Mouse (Mus musculus) hindbrain, embryonic 14.5 days (tissue): ENCODE measurements around the gene Gm49342. TPM values are rescaled to one million over a fixed set of nuclear protein-coding genes. Genes with fewer than 3 reads are reported as not detected.
"Not testable (repeated sequence)": the region's sequence is repeated elsewhere in the genome, so short reads cannot be mapped to it uniquely, and the experiment has no call there.

Source experiments
- ATAC-seq: fragments of 200-750 bp; cut with Nextera tagmentation; 2 replicates; pipeline ENCODE4 v1.8.0; 2017; ENCODE audit warnings: moderate number of reproducible peaks, mild to moderate bottlenecking, moderate TSS enrichment, moderate library complexity; ENCODE audit not compliant: low FRiP score
- DNase-seq: peaks from one replicate; pipeline ENCODE4 v3.0.0-alpha.2; 2015; ENCODE audit warnings: low spot score
- H3K27ac ChIP-seq: fragments of 300-500 bp; sonication (generic); 2 replicates; pipeline ENCODE4 v1.5.1; 2014; ENCODE audit warnings: mild to moderate bottlenecking, moderate library complexity
- H3K27me3 ChIP-seq: fragments of 300-500 bp; sonication (generic); 2 replicates; pipeline ENCODE4 v1.6.1; 2014; ENCODE audit warnings: mild to moderate bottlenecking, low read length, mixed read lengths; ENCODE audit not compliant: control insufficient read depth, insufficient read depth
- H3K36me3 ChIP-seq: fragments of 300-500 bp; sonication (generic); replicated peaks from 2 replicates; pipeline ENCODE4 v1.6.1; 2014; ENCODE audit not compliant: control insufficient read depth, insufficient read depth
- H3K4me1 ChIP-seq: fragments of 300-500 bp; sonication (generic); replicated peaks from 2 replicates; pipeline ENCODE4 v1.6.1; 2014; ENCODE audit warnings: antibody characterized with exemption, low read length, mixed read lengths; ENCODE audit not compliant: control insufficient read depth, insufficient read depth
- H3K4me2 ChIP-seq: fragments of 300-500 bp; sonication (generic); replicated peaks from 2 replicates; pipeline ENCODE4 v1.6.1; 2014; ENCODE audit warnings: mild to moderate bottlenecking, moderate library complexity
- H3K4me3 ChIP-seq: fragments of 300-500 bp; sonication (generic); replicated peaks from 2 replicates; pipeline ENCODE4 v1.5.1; 2014; ENCODE audit warnings: mild to moderate bottlenecking, low read length
- H3K9ac ChIP-seq: fragments of 300-500 bp; sonication (generic); 2 replicates; pipeline ENCODE4 v1.6.1; 2014
- H3K9me3 ChIP-seq: fragments of 300-500 bp; sonication (generic); 2 replicates; pipeline ENCODE4 v1.6.1; 2016; ENCODE audit warnings: low read length; ENCODE audit not compliant: control insufficient read depth
- WGBS: fragments of 180-500 bp; shearing (Covaris S2); extraction: QIAGEN DNeasy Blood & Tissue Kit; methylation state at CpG from one replicate; pipeline ENCODE4 v1.1.7; 2014; 5-methylcytosine and 5-hydroxymethylcytosine counted together
- polyA plus RNA-seq: library from polyadenylated mRNA; unstranded; fragments of >200 nt; fragmentation: Nextera tagmentation; extraction: Ambion mirVana; gene quantifications from 2 replicates; pipeline ENCODE4 v1.2.1, GENCODE M21; 2014

Gm49342 gene
- polyA plus RNA-seq, 1 experiment from 2014 or later: not detected

- not testable (repeated sequence) for H3K9me3 ChIP-seq, H3K9ac ChIP-seq, H3K4me2 ChIP-seq, DNase-seq, H3K4me1 ChIP-seq, H3K27ac ChIP-seq, ATAC-seq, H3K36me3 ChIP-seq, H3K4me3 ChIP-seq, H3K27me3 ChIP-seq
- whole genome bisulfite sequencing: 93% methylated on average over 4 of the region's 5 CpGs
Observed at GRCm38 (mm10) chr14:50973054-50973453, 28.7 kb downstream of the Gm49342 start.

GRCm38 (mm10) chr14:50973700-50974099, 29.4 kb downstream of the Gm49342 start:
- ATAC-seq: no peak
- Histone ChIP-seq H3K36me3 (no peaks in the 10 kb centered on the region), H3K27me3 (no peaks in the 10 kb centered on the region), H3K27ac (no peak overlapping the region), H3K4me2 (no peak overlapping the region), H3K9ac (no peak overlapping the region), H3K4me3 (no peak overlapping the region), H3K4me1 (0 out of 2 replicates have a peak, but pooled peaks cover 5% of the 10 kb centered on the region), H3K9me3 (no peaks in the 10 kb centered on the region)
- no peak for DNase-seq
- WGBS: 57% methylated on average over 4 of the region's 4 CpGs

- ATAC-seq (no peak), DNase-seq (no peak)
- H3K9ac ChIP-seq: no peak overlapping the region
- no peak overlapping the region for H3K27ac ChIP-seq
- no peaks in the 10 kb centered on the region for H3K27me3 ChIP-seq
- no peaks in the 10 kb centered on the region for H3K9me3 ChIP-seq
- 61% methylated on average over 5 of the region's 5 CpGs for WGBS
- H3K4me3 ChIP-seq: no peak overlapping the region
- no peaks in the 10 kb centered on the region for H3K36me3 ChIP-seq
- no peaks in the 10 kb centered on the region for H3K4me1 ChIP-seq
- H3K4me2 ChIP-seq: no peak overlapping the region
Observed at GRCm38 (mm10) chr14:50975001-50975400, 30.7 kb downstream of the Gm49342 start.

- H3K27me3 ChIP-seq: no peaks in the 10 kb centered on the region
- no peak overlapping the region for H3K4me3 ChIP-seq
- H3K36me3 ChIP-seq: no peaks in the 10 kb centered on the region
- H3K4me1 ChIP-seq: no peaks in the 10 kb centered on the region
- no peak for DNase-seq
- no peak for ATAC-seq
- no peak overlapping the region for H3K4me2 ChIP-seq
- no peaks in the 10 kb centered on the region for H3K9me3 ChIP-seq
- H3K27ac ChIP-seq: no peak overlapping the region
- WGBS: 10% methylated on average over 9 of the region's 9 CpGs
- H3K9ac ChIP-seq: no peak overlapping the region
Observed at GRCm38 (mm10) chr14:50976674-50977073, 32.4 kb downstream of the Gm49342 start.

DNA sequence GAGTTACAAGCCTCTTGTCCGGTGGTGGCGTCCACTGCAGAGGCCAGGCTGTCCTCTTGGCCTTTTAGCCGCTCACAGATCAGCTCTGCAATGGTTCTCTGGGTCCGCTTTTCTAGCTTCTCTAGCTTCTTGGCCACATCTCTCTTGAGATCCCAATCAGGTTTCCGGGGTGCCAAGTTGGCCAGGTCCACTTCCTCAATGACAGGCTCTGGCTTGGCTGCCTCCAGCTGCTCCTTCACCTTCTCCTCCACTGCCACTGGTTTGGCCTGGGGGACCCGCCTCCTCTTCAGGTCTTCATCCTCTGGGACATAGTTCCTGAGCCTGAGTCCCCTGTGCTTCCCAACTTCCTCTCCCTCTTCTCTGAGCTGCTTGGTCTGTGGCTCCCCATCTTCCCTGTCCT, 34.1 kb downstream of the Gm49342 start:
- not testable (repeated sequence) for H3K4me1 ChIP-seq, H3K9me3 ChIP-seq, DNase-seq, ATAC-seq, H3K4me2 ChIP-seq, H3K9ac ChIP-seq, H3K27ac ChIP-seq, H3K4me3 ChIP-seq, H3K36me3 ChIP-seq, H3K27me3 ChIP-seq
- WGBS: 98% methylated on average over 6 of the region's 6 CpGs

DNA sequence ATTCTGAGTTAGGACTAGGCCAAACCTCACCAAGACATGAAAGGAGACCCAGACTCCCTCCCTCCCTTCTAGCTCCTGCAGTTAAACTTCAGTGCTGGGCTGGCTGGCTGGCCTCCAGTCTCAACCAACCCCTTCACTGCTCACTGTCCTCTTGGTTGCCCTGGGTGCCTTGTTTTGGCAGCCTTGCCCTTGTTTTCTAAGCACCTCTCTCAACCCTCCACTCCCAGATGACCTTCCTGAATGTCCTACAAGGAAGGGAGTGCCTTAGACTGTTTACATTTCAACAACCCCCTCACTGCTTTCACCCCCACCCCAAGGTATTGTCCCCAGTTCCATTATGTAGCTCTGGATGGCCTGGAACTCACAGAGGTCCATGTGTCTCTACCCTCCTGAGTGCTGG, 35.3 kb downstream of the Gm49342 start:
- ATAC-seq: no peak
- no peaks in the 10 kb centered on the region for H3K36me3 ChIP-seq
- H3K9me3 ChIP-seq: no peaks in the 10 kb centered on the region
- DNase-seq: no peak
- no peak overlapping the region for H3K27ac ChIP-seq
- H3K4me1 ChIP-seq: no peaks in the 10 kb centered on the region
- H3K27me3 ChIP-seq: no peaks in the 10 kb centered on the region
- no peak overlapping the region for H3K4me3 ChIP-seq
- no peak overlapping the region for H3K4me2 ChIP-seq
- no peak overlapping the region for H3K9ac ChIP-seq

DNA sequence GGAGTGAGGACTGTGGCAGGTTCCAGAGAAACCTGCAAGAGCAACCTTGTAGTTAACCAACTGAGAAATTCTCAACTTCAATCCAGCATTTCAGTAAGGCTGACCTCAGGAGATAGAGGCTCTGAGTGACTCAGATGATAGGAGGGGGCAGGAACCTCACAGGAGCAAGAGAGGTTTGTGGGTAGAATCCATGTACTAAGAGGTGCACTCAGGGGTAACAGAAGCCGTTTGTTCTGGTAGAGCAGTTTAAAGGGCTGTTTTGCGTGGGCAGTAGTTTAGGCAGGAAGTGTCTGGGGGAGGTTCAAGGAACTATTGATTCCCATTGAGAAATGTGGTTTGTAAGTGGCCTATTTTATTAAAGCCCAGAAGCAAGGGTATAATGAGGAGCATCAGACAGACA, 36.9 kb downstream of the Gm49342 start:
- WGBS: 39% methylated on average over 2 of the region's 2 CpGs
- Histone ChIP-seq H3K9ac (no peak overlapping the region), H3K9me3 (no peaks in the 10 kb centered on the region), H3K4me1 (no peaks in the 10 kb centered on the region), H3K4me2 (no peak overlapping the region), H3K27me3 (no peaks in the 10 kb centered on the region), H3K4me3 (no peak overlapping the region), H3K27ac (no peak overlapping the region), H3K36me3 (no peaks in the 10 kb centered on the region)
- no peak for DNase-seq
- ATAC-seq: no peak

DNA sequence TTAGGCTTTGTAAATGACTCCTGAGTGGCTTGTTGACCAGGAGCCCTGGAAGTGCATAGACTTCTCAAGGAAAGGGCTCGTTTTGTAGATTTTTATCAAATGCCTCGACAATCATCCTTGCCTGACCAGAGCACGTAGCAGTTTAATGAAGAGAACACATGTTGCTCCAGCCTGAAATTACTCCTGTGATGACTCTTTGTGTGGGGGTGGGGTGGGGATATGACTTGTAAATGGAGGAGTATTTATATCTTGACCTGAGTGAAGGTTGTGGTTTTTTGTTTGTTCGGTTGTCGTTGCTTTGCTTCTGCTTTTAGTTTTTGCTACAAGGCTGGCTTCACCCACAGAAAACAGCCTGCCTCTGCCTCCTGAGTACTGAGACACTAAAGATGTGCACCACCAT, 37.5 kb downstream of the Gm49342 start:
- H3K27me3 ChIP-seq: no peaks in the 10 kb centered on the region
- H3K4me3 ChIP-seq: no peak overlapping the region
- DNase-seq (no peak), ATAC-seq (no peak)
- no peak overlapping the region for H3K9ac ChIP-seq
- no peaks in the 10 kb centered on the region for H3K9me3 ChIP-seq
- H3K27ac ChIP-seq: no peak overlapping the region
- no peak overlapping the region for H3K4me2 ChIP-seq
- no peaks in the 10 kb centered on the region for H3K4me1 ChIP-seq
- no peaks in the 10 kb centered on the region for H3K36me3 ChIP-seq
- 91% methylated on average over 5 of the region's 5 CpGs for WGBS

DNA sequence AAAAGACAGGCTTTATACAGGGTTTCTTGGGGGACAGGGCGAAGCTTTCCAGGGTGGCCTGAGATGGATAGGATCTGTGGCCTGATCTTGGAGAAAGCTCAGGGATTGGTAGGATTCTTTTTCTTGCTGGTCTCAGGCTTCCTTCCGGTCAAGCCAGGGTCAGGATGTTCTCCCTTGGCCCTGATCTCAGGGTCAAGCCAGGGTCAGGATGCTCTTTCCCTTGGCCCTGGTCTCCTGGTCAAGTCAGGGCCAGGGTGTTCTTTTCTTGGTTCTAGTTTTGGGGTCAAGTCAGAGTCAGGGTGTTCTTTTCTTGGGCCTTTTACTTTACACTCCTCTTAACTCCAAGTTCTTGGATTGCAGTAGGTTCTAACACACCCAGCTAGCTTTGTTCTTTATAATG, 43.4 kb downstream of the Gm49342 start:
- DNase-seq: no peak
- H3K9ac ChIP-seq: no peak overlapping the region

GRCm38 (mm10) chr14:50991037-50991436, 46.7 kb downstream of the Gm49342 start:
- 84% methylated on average over 3 of the region's 3 CpGs for WGBS
- no peak for DNase-seq
- no peak overlapping the region for H3K4me2 ChIP-seq

More for the DNA sequence above, 43.4 kb downstream of the Gm49342 start:
- no peak for ATAC-seq
- no peak overlapping the region for H3K4me3 ChIP-seq
- H3K9me3 ChIP-seq: no peaks in the 10 kb centered on the region
- H3K27me3 ChIP-seq: no peaks in the 10 kb centered on the region
- 89% methylated on average over 2 of the region's 2 CpGs for WGBS
- H3K27ac ChIP-seq: no peak overlapping the region
- no peaks in the 10 kb centered on the region for H3K36me3 ChIP-seq
- no peak overlapping the region for H3K4me2 ChIP-seq
- H3K4me1 ChIP-seq: no peaks in the 10 kb centered on the region

More at GRCm38 (mm10) chr14:50991037-50991436, 46.7 kb downstream of the Gm49342 start:
- Histone ChIP-seq H3K4me3 (no peak overlapping the region), H3K9me3 (no peaks in the 10 kb centered on the region), H3K36me3 (no peaks in the 10 kb centered on the region), H3K27ac (no peak overlapping the region), H3K27me3 (no peaks in the 10 kb centered on the region), H3K4me1 (no peaks in the 10 kb centered on the region), H3K9ac (no peak overlapping the region)
- ATAC-seq: no peak
